Mouse (Mus musculus): ENCODE results near the gene Cd3eap. TPM values are rescaled to one million over a fixed set of nuclear protein-coding genes. Genes with fewer than 3 reads are reported as not detected.

Gene Cd3eap
- polyA plus RNA-seq, 1 experiment from 2014 or later, result 6.8 TPM

GRCm38 (mm10) chr7:19369823-19370425 lies 10.6 kb upstream of the Cd3eap start:
- no peaks in the 10 kb centered on the region for H3K9me3 ChIP-seq (replicated peaks; ENCODE audit: control insufficient read depth, low read length)
- H3K4me1 ChIP-seq (ENCODE audit: control insufficient read depth, low read depth, low read length), result peaks cover 3% of the 10 kb centered on the region; the same call in 1 of the 2 replicates
- peak; percentile 58; the same call in 1 of the 2 replicates for ATAC-seq (ENCODE audit: low read depth)
- WGBS (ENCODE audit: insufficient replicate concordance), result 12% methylated on average over 46 of the region's 46 CpGs
- no peaks in the 10 kb centered on the region for H3K36me3 ChIP-seq (ENCODE audit: control insufficient read depth, insufficient read depth)
- peak overlapping the region; percentile 37 for H3K4me3 ChIP-seq (ENCODE audit: low read depth, low read length)
- 0 out of 2 replicates have a peak overlapping the region, but pooled peaks have one; percentile 26 for H3K9ac ChIP-seq (ENCODE audit: low read depth, low read length)
- peak overlapping the region; percentile 63 for H3K4me2 ChIP-seq (ENCODE audit: low read depth, low read length)
- no peak overlapping the region for H3K27ac ChIP-seq (ENCODE audit: low read length)
- peaks cover 14% of the 10 kb centered on the region for H3K27me3 ChIP-seq (ENCODE audit: control insufficient read depth, insufficient read depth, low read depth, low read length)

- no peak for ATAC-seq (ENCODE audit: low read depth)
- no peaks in the 10 kb centered on the region for H3K36me3 ChIP-seq (ENCODE audit: control insufficient read depth, insufficient read depth)
- no peak overlapping the region for H3K9ac ChIP-seq (ENCODE audit: low read depth, low read length)
- H3K4me1 ChIP-seq (ENCODE audit: control insufficient read depth, low read depth, low read length), result peaks cover 5% of the 10 kb centered on the region; the same call in 1 of the 2 replicates
- H3K4me3 ChIP-seq (ENCODE audit: low read depth, low read length), result no peak overlapping the region
- no peaks in the 10 kb centered on the region for H3K9me3 ChIP-seq (replicated peaks; ENCODE audit: control insufficient read depth, low read length)
- no peak overlapping the region for H3K27ac ChIP-seq (ENCODE audit: low read length)
- peaks cover 14% of the 10 kb centered on the region for H3K27me3 ChIP-seq (ENCODE audit: control insufficient read depth, insufficient read depth, low read depth, low read length)
- H3K4me2 ChIP-seq (ENCODE audit: low read depth, low read length), result no peak overlapping the region
- 22% methylated on average over 16 of the region's 16 CpGs for WGBS (ENCODE audit: insufficient replicate concordance)
Observed at GRCm38 (mm10) chr7:19368380-19368779, 9.1 kb upstream of the Cd3eap start.

- no peak overlapping the region for H3K4me3 ChIP-seq (ENCODE audit: low read depth, low read length)
- H3K4me1 ChIP-seq (ENCODE audit: control insufficient read depth, low read depth, low read length), result peaks cover 24% of the 10 kb centered on the region
- no peaks in the 10 kb centered on the region for H3K9me3 ChIP-seq (replicated peaks; ENCODE audit: control insufficient read depth, low read length)
- H3K36me3 ChIP-seq (ENCODE audit: control insufficient read depth, insufficient read depth), result no peaks in the 10 kb centered on the region
- ATAC-seq (ENCODE audit: low read depth), result no peak
- H3K4me2 ChIP-seq (ENCODE audit: low read depth, low read length), result no peak overlapping the region
- H3K9ac ChIP-seq (ENCODE audit: low read depth, low read length), result no peak overlapping the region
- no peak overlapping the region for H3K27ac ChIP-seq (ENCODE audit: low read length)
- 50% methylated on average over 4 of the region's 4 CpGs for WGBS (ENCODE audit: insufficient replicate concordance)
- H3K27me3 ChIP-seq (ENCODE audit: control insufficient read depth, insufficient read depth, low read depth, low read length), result peaks cover 14% of the 10 kb centered on the region
Observed at GRCm38 (mm10) chr7:19365376-19365775, 6.1 kb upstream of the Cd3eap start.

GRCm38 (mm10) chr7:19363881-19364280 lies 4.6 kb upstream of the Cd3eap start:
- Histone ChIP-seq H3K4me3 (ENCODE audit: low read depth, low read length) (no peak overlapping the region), H3K9ac (ENCODE audit: low read depth, low read length) (no peak overlapping the region), H3K27me3 (ENCODE audit: control insufficient read depth, insufficient read depth, low read depth, low read length) (peaks cover 5% of the 10 kb centered on the region; the same call in 1 of the 2 replicates), H3K4me2 (ENCODE audit: low read depth, low read length) (no peak overlapping the region), H3K4me1 (ENCODE audit: control insufficient read depth, low read depth, low read length) (peaks cover 31% of the 10 kb centered on the region), H3K9me3 (replicated peaks; ENCODE audit: control insufficient read depth, low read length) (no peaks in the 10 kb centered on the region), H3K27ac (ENCODE audit: low read length) (no peak overlapping the region), H3K36me3 (ENCODE audit: control insufficient read depth, insufficient read depth) (no peaks in the 10 kb centered on the region)
- 3% methylated on average over 18 of the region's 18 CpGs for WGBS (ENCODE audit: insufficient replicate concordance)
- no peak for ATAC-seq (ENCODE audit: low read depth)

DNA sequence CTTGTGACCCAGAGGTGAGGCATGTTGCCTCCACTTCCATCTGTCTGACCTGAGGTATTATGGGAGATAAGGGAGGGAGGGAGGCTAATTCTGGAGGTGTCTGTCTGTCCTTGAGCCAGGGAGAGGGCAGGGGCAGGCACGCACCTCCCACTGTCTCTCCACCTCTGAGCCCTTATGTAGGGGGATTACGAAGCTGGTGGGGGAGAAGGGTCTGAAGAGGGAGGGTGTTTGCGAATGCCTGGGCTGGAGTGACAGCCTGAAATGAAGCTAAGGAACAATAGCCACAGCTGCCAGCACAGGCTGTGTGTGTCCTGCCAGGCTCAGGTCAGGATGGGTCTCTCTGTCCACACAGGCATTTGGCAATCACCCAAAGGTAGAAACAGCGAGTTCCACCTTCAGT lies 3.0 kb upstream of the Cd3eap start:
- no peak overlapping the region for H3K27ac ChIP-seq (ENCODE audit: low read length)

DNA sequence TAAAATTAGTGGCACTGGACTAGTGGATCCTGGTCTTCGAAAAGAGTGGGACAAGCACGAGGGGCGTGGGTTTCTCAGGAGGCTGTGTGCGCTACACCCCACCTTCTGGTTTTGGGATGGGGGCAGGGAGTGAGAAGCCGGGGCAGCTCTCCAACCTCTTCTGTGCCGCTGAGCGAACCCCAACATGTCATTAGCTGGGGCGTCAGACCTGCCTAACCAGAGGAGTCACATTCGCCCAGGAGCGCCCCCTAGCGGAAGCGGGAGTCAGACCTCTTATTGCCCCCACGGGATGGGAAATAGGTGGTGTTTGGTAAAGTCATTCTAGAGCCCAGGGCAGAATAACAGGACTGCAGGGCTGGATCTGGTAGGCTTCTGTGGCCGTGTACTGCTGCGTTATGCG lies 2.4 kb upstream of the Cd3eap start:
- peaks cover 42% of the 10 kb centered on the region for H3K4me1 ChIP-seq (ENCODE audit: control insufficient read depth, low read depth, low read length)
- H3K4me2 ChIP-seq (ENCODE audit: low read depth, low read length), result peak overlapping the region; percentile 100
- no peak for ATAC-seq (ENCODE audit: low read depth)
- peak overlapping the region; percentile 72 for H3K9ac ChIP-seq (ENCODE audit: low read depth, low read length)
- no peaks in the 10 kb centered on the region; the same call in 1 of the 2 replicates for H3K36me3 ChIP-seq (ENCODE audit: control insufficient read depth, insufficient read depth)
- no peaks in the 10 kb centered on the region for H3K9me3 ChIP-seq (replicated peaks; ENCODE audit: control insufficient read depth, low read length)
- WGBS (ENCODE audit: insufficient replicate concordance), result 9% methylated on average over 16 of the region's 16 CpGs
- H3K27ac ChIP-seq (ENCODE audit: low read length), result no peak overlapping the region
- H3K27me3 ChIP-seq (ENCODE audit: control insufficient read depth, insufficient read depth, low read depth, low read length), result no peaks in the 10 kb centered on the region
- peak overlapping the region; percentile 77 for H3K4me3 ChIP-seq (ENCODE audit: low read depth, low read length)

More for the DNA sequence above, 3.0 kb upstream of the Cd3eap start:
- H3K9ac ChIP-seq (ENCODE audit: low read depth, low read length), result no peak overlapping the region
- peaks cover 42% of the 10 kb centered on the region for H3K4me1 ChIP-seq (ENCODE audit: control insufficient read depth, low read depth, low read length)
- H3K9me3 ChIP-seq (replicated peaks; ENCODE audit: control insufficient read depth, low read length), result no peaks in the 10 kb centered on the region
- ATAC-seq (ENCODE audit: low read depth), result no peak
- H3K27me3 ChIP-seq (ENCODE audit: control insufficient read depth, insufficient read depth, low read depth, low read length), result no peaks in the 10 kb centered on the region
- no peaks in the 10 kb centered on the region; the same call in 1 of the 2 replicates for H3K36me3 ChIP-seq (ENCODE audit: control insufficient read depth, insufficient read depth)
- no peak overlapping the region for H3K4me2 ChIP-seq (ENCODE audit: low read depth, low read length)
- no peak overlapping the region for H3K4me3 ChIP-seq (ENCODE audit: low read depth, low read length)
- WGBS (ENCODE audit: insufficient replicate concordance), result 46% methylated on average over 4 of the region's 4 CpGs

GRCm38 (mm10) chr7:19360944-19361343 lies 1.7 kb upstream of the Cd3eap start:
- peak; percentile 85 for ATAC-seq (ENCODE audit: low read depth)
- H3K4me3 ChIP-seq (ENCODE audit: low read depth, low read length), result peak overlapping the region; percentile 77
- peak overlapping the region; percentile 49; the same call in 1 of the 2 replicates for H3K27ac ChIP-seq (ENCODE audit: low read length)
- no peaks in the 10 kb centered on the region for H3K27me3 ChIP-seq (ENCODE audit: control insufficient read depth, insufficient read depth, low read depth, low read length)
- peak overlapping the region; percentile 72 for H3K9ac ChIP-seq (ENCODE audit: low read depth, low read length)
- H3K36me3 ChIP-seq (ENCODE audit: control insufficient read depth, insufficient read depth), result no peaks in the 10 kb centered on the region; the same call in 1 of the 2 replicates
- WGBS (ENCODE audit: insufficient replicate concordance), result under 1% methylated on average over 27 of the region's 27 CpGs
- H3K4me2 ChIP-seq (ENCODE audit: low read depth, low read length), result peak overlapping the region; percentile 100
- H3K9me3 ChIP-seq (replicated peaks; ENCODE audit: control insufficient read depth, low read length), result no peaks in the 10 kb centered on the region
- peaks cover 42% of the 10 kb centered on the region for H3K4me1 ChIP-seq (ENCODE audit: control insufficient read depth, low read depth, low read length)

- under 1% methylated on average over 45 of the region's 45 CpGs for WGBS (ENCODE audit: insufficient replicate concordance)
- Histone ChIP-seq H3K27me3 (ENCODE audit: control insufficient read depth, insufficient read depth, low read depth, low read length) (no peaks in the 10 kb centered on the region), H3K9ac (ENCODE audit: low read depth, low read length) (peak overlapping the region; percentile 72), H3K9me3 (replicated peaks; ENCODE audit: control insufficient read depth, low read length) (no peaks in the 10 kb centered on the region), H3K4me3 (ENCODE audit: low read depth, low read length) (peak overlapping the region; percentile 77), H3K27ac (ENCODE audit: low read length) (peak overlapping the region; percentile 70), H3K4me1 (ENCODE audit: control insufficient read depth, low read depth, low read length) (peaks cover 42% of the 10 kb centered on the region), H3K36me3 (ENCODE audit: control insufficient read depth, insufficient read depth) (peaks cover 2% of the 10 kb centered on the region; the same call in 1 of the 2 replicates), H3K4me2 (ENCODE audit: low read depth, low read length) (peak overlapping the region; percentile 100)
- ATAC-seq (ENCODE audit: low read depth), result peak; percentile 62
Observed at GRCm38 (mm10) chr7:19359892-19360641, 784 bp upstream of the Cd3eap start.

GRCm38 (mm10) chr7:19358634-19359033 lies 649 bp downstream of the Cd3eap start:
- Histone ChIP-seq H3K27ac (ENCODE audit: low read length) (no peak overlapping the region), H3K4me3 (ENCODE audit: low read depth, low read length) (peak overlapping the region; percentile 77), H3K36me3 (ENCODE audit: control insufficient read depth, insufficient read depth) (peaks cover 2% of the 10 kb centered on the region; the same call in 1 of the 2 replicates), H3K9ac (ENCODE audit: low read depth, low read length) (peak overlapping the region; percentile 72), H3K4me2 (ENCODE audit: low read depth, low read length) (peak overlapping the region; percentile 100), H3K9me3 (replicated peaks; ENCODE audit: control insufficient read depth, low read length) (no peaks in the 10 kb centered on the region), H3K27me3 (ENCODE audit: control insufficient read depth, insufficient read depth, low read depth, low read length) (no peaks in the 10 kb centered on the region), H3K4me1 (ENCODE audit: control insufficient read depth, low read depth, low read length) (peaks cover 40% of the 10 kb centered on the region)
- 9% methylated on average over 13 of the region's 13 CpGs for WGBS (ENCODE audit: insufficient replicate concordance)
- no peak for ATAC-seq (ENCODE audit: low read depth)

Data from liver, embryonic 16.5 days (tissue).